Mouse (Mus musculus) midbrain, embryonic 14.5 days (tissue): Measurements from ENCODE around the gene Pmepa1. TPM values are rescaled to one million over a fixed set of nuclear protein-coding genes. Genes with fewer than 3 reads are reported as not detected.

Experiments used
- ATAC-seq: fragments of 200-750 bp; cut with Nextera tagmentation; 2 replicates; pipeline ENCODE4 v1.8.0; 2017; ENCODE audit warnings: moderate number of reproducible peaks, moderate library complexity; ENCODE audit not compliant: low FRiP score, low TSS enrichment
- DNase-seq: peaks from one replicate; pipeline ENCODE4 v3.0.0-alpha.2; 2015
- H3K27ac ChIP-seq: fragments of 300-500 bp; sonication (generic); replicated peaks from 2 replicates; pipeline ENCODE4 v1.5.1; 2014; ENCODE audit warnings: mild to moderate bottlenecking, low read depth, low read length, moderate library complexity
- H3K27me3 ChIP-seq: fragments of 300-500 bp; sonication (generic); 2 replicates; pipeline ENCODE4 v1.6.1; 2014; ENCODE audit warnings: low read length, control low read depth, mixed read lengths; ENCODE audit not compliant: control insufficient read depth, insufficient read depth
- H3K36me3 ChIP-seq: fragments of 300-500 bp; sonication (generic); 2 replicates; pipeline ENCODE4 v1.6.1; 2014; ENCODE audit warnings: low read length, control low read depth; ENCODE audit not compliant: control insufficient read depth, insufficient read depth
- H3K4me1 ChIP-seq: fragments of 300-500 bp; sonication (generic); 2 replicates; pipeline ENCODE4 v1.6.1; 2014; ENCODE audit warnings: mild to moderate bottlenecking, antibody characterized with exemption, low read length, control low read depth; ENCODE audit not compliant: control insufficient read depth, insufficient read depth
- H3K4me2 ChIP-seq: fragments of 300-500 bp; sonication (generic); 2 replicates; pipeline ENCODE4 v1.6.1; 2014; ENCODE audit warnings: mild to moderate bottlenecking, low read length, moderate library complexity
- H3K4me3 ChIP-seq: fragments of 300-500 bp; sonication (generic); replicated peaks from 2 replicates; pipeline ENCODE4 v1.5.1; 2014; ENCODE audit warnings: low read depth, low read length
- H3K9ac ChIP-seq: fragments of 300-500 bp; sonication (generic); replicated peaks from 2 replicates; pipeline ENCODE4 v1.6.1; 2014; ENCODE audit warnings: mild to moderate bottlenecking, low read length, moderate library complexity
- H3K9me3 ChIP-seq: fragments of 300-500 bp; sonication (generic); 2 replicates; pipeline ENCODE4 v1.6.1; 2016; ENCODE audit warnings: low read length, control low read depth, mixed read lengths; ENCODE audit not compliant: control insufficient read depth
- WGBS: fragments of 180-500 bp; shearing (Covaris S2); extraction: QIAGEN DNeasy Blood & Tissue Kit; methylation state at CpG from one replicate; pipeline ENCODE4 v1.1.7; 2014; 5-methylcytosine and 5-hydroxymethylcytosine counted together
- polyA plus RNA-seq: library from polyadenylated mRNA; unstranded; fragments of >200 nt; fragmentation: Nextera tagmentation; extraction: Ambion mirVana; gene quantifications from 2 replicates; pipeline ENCODE4 v1.2.1, GENCODE M21; 2014

The Pmepa1 gene
- polyA plus RNA-seq, 1 experiment from 2014 or later = 5.7 TPM

DNA sequence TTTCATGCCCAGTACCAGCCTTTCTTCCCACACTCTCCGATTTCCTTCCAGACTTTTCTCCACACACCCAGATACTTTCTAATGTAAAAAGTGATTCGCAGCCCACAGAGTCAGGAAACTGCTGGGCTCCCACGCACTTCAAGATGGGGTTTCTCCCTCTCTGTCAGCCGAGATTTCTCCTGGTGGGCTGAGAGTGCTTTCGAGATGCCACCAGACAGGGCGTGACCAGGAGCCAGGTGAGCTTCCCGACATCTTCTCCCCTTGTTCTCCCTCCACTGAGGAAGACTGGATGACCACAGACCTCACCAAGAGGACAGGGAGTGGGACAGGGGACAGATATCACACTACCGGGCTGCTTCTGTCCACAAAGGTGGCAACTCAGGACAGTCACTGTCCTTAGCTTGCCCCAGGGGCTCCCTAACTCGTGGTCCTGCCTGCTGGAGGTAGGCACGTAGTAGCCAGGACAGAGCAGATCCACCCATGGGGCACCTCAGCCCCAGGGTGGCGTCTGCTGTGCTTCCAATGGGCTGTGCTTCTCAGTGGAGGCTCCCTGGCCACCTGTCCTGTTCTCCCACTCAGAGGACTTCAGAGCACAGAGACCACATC is 91.8 kb downstream of the Pmepa1 start:
- WGBS = 63% methylated on average over 11 of the region's 11 CpGs
- no peak for DNase-seq

DNA sequence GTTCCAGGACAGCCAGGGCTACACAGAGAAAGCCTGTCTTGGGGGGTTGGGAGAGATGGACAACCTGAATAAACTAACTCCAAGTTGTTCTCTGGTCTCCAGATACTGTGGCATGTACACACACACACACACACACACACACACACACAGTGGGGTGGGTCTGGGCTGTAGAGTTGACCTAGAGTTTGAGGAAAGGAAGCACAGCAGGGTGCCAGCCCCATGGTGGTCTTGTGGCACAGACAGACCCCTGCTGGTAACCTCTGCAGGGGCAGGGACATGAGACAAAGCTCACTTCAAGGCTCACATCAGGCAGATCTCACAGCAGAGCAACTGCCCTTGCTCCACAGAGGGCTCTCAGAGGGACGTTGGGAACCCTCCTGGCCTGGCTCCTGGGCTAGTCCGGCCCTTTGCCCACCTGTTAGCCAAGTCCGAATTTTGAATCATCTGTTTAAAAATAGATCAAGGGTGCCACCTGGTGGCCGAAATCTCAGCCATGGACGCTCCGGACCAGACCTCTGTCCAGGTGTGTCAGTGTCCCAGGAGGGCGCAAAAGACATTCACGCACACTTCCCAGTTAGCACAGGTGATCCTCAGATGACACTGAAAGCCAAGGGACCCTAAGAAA is 92.4 kb downstream of the Pmepa1 start:
- Histone ChIP-seq H3K4me2 (no peak overlapping the region), H3K4me3 (no peak overlapping the region), H3K36me3 (no peaks in the 10 kb centered on the region), H3K27me3 (0 out of 2 replicates have a peak, but pooled peaks cover 4% of the 10 kb centered on the region), H3K9me3 (no peaks in the 10 kb centered on the region), H3K4me1 (no peaks in the 10 kb centered on the region), H3K9ac (no peak overlapping the region), H3K27ac (no peak overlapping the region)
- WGBS = 8% methylated on average over 8 of the region's 8 CpGs
- ATAC-seq (0 out of 2 replicates have a peak, but pooled peaks have one; percentile 10), DNase-seq (peak; percentile 87)

More for the DNA sequence above, 91.8 kb downstream of the Pmepa1 start:
- no peak overlapping the region for H3K4me2 ChIP-seq
- no peaks in the 10 kb centered on the region for H3K36me3 ChIP-seq
- H3K4me3 ChIP-seq = no peak overlapping the region
- H3K9ac ChIP-seq = no peak overlapping the region
- no peak overlapping the region for H3K27ac ChIP-seq
- H3K27me3 ChIP-seq = 0 out of 2 replicates have a peak, but pooled peaks cover 4% of the 10 kb centered on the region
- no peak for ATAC-seq
- H3K4me1 ChIP-seq = no peaks in the 10 kb centered on the region
- H3K9me3 ChIP-seq = no peaks in the 10 kb centered on the region

DNA sequence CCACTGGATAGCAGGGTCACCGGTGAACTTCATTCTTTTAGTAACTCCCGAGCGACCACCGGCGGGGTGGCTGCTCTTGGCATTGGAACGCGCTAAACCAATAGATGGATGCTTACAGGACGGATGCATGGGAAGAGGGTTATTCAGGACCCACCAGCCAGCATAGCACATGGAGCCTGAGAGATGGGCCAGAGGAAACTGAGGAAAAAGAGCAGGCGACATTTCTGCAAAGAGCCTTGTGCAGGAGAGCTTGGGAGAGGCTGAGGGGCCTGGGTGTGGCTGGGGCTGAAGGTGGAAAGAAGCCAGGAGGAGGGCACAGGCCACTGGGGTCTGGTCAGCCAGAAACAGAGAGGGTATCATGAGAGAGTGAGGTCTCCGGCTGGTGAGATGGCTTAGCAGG is 93.0 kb downstream of the Pmepa1 start:
- H3K9me3 ChIP-seq = no peaks in the 10 kb centered on the region
- H3K4me1 ChIP-seq = no peaks in the 10 kb centered on the region
- whole genome bisulfite sequencing = 89% methylated on average over 10 of the region's 10 CpGs
- no peak overlapping the region for H3K9ac ChIP-seq
- DNase-seq (no peak), ATAC-seq (no peak)
- no peak overlapping the region for H3K4me3 ChIP-seq
- H3K36me3 ChIP-seq = no peaks in the 10 kb centered on the region
- no peak overlapping the region for H3K27ac ChIP-seq
- 0 out of 2 replicates have a peak, but pooled peaks cover 4% of the 10 kb centered on the region for H3K27me3 ChIP-seq
- no peak overlapping the region for H3K4me2 ChIP-seq

DNA sequence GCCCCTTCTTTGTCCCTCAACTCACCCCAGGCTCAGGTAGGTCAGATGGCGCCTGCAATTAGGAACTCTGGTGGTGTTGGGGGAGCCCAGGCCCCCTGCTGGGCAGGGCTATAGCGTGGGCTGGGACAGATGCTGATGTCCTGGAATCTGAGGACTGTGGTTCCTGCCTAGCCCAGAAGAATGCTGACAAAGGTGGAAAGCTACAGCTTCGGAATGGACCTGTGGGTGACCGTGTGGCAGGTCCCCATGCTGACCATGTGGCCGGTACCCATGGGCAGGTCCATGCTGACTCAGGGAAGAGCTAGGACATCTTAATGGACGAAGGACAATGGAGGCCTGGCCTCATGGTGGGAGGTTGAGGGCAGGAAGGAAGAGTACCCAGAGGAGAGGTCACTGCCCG is 93.5 kb downstream of the Pmepa1 start:
- Histone ChIP-seq H3K9me3 (no peaks in the 10 kb centered on the region), H3K27me3 (0 out of 2 replicates have a peak, but pooled peaks cover 4% of the 10 kb centered on the region), H3K4me3 (no peak overlapping the region), H3K4me2 (no peak overlapping the region), H3K36me3 (no peaks in the 10 kb centered on the region), H3K27ac (no peak overlapping the region), H3K4me1 (no peaks in the 10 kb centered on the region), H3K9ac (no peak overlapping the region)
- DNase-seq = no peak
- ATAC-seq = no peak
- 83% methylated on average over 7 of the region's 7 CpGs for WGBS

DNA sequence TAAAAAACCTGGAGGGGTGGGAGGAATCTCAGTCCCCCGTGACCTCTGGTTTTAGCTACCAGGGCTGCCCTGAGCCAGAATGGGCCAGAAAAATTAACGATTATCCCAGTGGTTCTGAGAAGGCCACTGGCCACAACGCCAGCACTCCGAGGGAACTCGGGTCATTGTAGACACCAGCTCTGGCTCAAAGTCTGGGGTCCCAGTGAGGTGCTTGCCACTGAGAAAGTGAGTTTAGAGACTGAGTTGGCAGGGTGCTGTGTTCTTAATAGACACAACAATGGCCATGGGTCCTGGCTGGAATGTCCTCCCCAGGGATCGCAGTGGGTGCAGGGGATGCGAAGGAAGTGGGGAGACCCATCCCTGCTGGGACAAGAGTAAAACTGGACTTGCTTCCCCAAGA is 94.4 kb downstream of the Pmepa1 start:
- H3K9me3 ChIP-seq = no peaks in the 10 kb centered on the region

DNA sequence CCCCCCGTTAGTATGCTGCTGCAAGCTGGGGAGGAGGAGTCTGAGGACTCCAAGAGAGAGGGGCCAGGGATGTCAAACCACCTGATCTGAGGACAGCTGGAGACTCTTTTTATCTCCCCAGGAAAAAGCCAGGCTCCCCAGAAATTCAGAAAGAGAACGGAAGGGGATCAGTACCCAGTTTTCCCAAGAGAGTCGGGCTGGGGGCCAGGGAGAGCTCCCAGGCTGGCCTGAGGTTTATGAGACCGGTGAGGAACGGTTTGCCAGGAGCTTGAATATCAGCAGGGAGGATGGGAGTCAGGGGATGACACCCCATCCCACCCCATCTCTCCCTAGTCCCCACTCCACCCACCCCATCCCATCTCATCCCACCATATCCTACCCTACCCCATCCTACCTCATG is 94.8 kb downstream of the Pmepa1 start:
- Histone ChIP-seq H3K9me3 (no peaks in the 10 kb centered on the region), H3K4me2 (no peak overlapping the region), H3K4me3 (no peak overlapping the region), H3K27ac (no peak overlapping the region), H3K27me3 (0 out of 2 replicates have a peak, but pooled peaks cover 4% of the 10 kb centered on the region), H3K36me3 (no peaks in the 10 kb centered on the region), H3K4me1 (no peaks in the 10 kb centered on the region), H3K9ac (no peak overlapping the region)
- ATAC-seq (no peak), DNase-seq (no peak)
- WGBS = 68% methylated on average over 5 of the region's 5 CpGs

More for the DNA sequence above, 94.4 kb downstream of the Pmepa1 start:
- Histone ChIP-seq H3K4me1 (no peaks in the 10 kb centered on the region), H3K27ac (no peak overlapping the region), H3K36me3 (no peaks in the 10 kb centered on the region), H3K4me2 (no peak overlapping the region), H3K27me3 (0 out of 2 replicates have a peak, but pooled peaks cover 4% of the 10 kb centered on the region), H3K9ac (no peak overlapping the region), H3K4me3 (no peak overlapping the region)
- DNase-seq (no peak), ATAC-seq (no peak)
- 86% methylated on average over 7 of the region's 7 CpGs for WGBS

DNA sequence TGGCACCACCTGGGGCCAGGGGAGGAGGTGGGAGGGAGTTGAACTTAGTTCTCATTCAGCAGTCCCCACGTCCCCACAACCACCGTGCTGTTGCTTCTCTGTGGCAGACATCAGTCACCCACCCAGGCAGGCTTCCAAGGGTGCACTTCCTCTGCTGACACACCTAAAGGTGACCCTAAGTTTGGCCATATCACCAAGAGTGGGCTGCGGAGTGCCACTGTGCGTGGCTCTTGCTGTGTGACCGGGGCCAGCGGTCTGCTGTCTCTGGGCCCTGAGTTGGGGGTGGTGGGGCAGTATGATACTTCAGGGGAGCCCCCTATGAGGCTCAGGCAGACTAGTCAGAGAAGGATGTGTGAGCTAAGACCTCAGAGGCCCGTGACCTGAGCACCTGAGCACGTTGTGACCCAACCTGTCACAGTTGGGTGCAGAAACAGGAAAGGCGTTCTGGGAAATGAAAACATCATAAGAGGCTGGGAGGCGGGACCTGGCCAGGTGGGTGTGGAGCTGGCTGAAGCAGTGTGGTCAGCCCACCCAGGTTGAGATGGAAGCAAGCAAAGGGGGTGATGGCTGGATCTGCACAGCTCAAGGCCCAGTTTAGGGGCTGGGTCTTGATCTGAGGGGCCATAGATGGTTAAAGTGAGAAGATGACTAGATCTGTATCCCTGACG is 95.5 kb downstream of the Pmepa1 start:
- WGBS = 87% methylated on average over 11 of the region's 11 CpGs
- Histone ChIP-seq H3K9ac (no peak overlapping the region), H3K27ac (no peak overlapping the region)

DNA sequence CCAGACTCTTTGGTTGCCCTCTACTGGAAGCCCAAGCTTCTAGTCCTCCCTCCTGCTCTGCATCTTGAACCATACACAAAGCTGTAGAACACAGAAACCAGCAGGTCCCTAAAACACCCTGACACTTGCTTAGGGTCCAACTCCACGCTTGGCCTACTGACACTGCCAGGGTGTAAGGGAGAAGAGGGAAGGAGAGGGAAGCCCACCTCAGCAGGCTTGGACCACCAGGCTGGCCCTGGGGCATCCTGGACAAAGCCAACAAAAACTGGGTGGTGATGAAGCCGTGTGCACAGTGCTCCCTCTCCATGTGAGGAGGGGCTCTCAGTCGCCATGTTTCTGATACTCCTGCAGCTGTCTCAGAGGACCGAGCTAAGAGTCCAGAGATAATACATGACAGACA is 96.3 kb downstream of the Pmepa1 start:
- no peak overlapping the region for H3K4me2 ChIP-seq
- H3K27me3 ChIP-seq = 0 out of 2 replicates have a peak, but pooled peaks cover 4% of the 10 kb centered on the region
- H3K36me3 ChIP-seq = no peaks in the 10 kb centered on the region
- no peaks in the 10 kb centered on the region for H3K9me3 ChIP-seq
- 75% methylated on average over 4 of the region's 4 CpGs for WGBS
- no peaks in the 10 kb centered on the region for H3K4me1 ChIP-seq
- H3K9ac ChIP-seq = no peak overlapping the region
- H3K4me3 ChIP-seq = no peak overlapping the region
- ATAC-seq = no peak
- DNase-seq = no peak
- no peak overlapping the region for H3K27ac ChIP-seq

More for the DNA sequence above, 95.5 kb downstream of the Pmepa1 start:
- no peak overlapping the region for H3K4me3 ChIP-seq
- H3K9me3 ChIP-seq = no peaks in the 10 kb centered on the region
- no peak overlapping the region for H3K4me2 ChIP-seq
- 0 out of 2 replicates have a peak, but pooled peaks cover 4% of the 10 kb centered on the region for H3K27me3 ChIP-seq
- no peak for DNase-seq
- no peak for ATAC-seq
- no peaks in the 10 kb centered on the region for H3K4me1 ChIP-seq
- H3K36me3 ChIP-seq = no peaks in the 10 kb centered on the region
